Mouse (Mus musculus) G1E (cell line): ENCODE results near the gene Abhd4. TPM values are rescaled to one million over a fixed set of nuclear protein-coding genes. Genes with fewer than 3 reads are reported as not detected.

ENCODE experiments used
- ATAC-seq: 2 replicates; pipeline ENCODE4 v1.8.0; 2016; ENCODE audit warnings: mild to moderate bottlenecking; ENCODE audit not compliant: insufficient number of reproducible peaks, poor library complexity, low FRiP score, severe bottlenecking; ENCODE audit errors: extremely low read depth
- DNase-seq: peaks from one replicate; pipeline ENCODE4 v3.0.0; 2012; ENCODE audit warnings: low spot score
- H3K27me3 ChIP-seq: 2 replicates; pipeline ENCODE4 v1.6.1; 2012; ENCODE audit warnings: mild to moderate bottlenecking, low read length, inconsistent platforms; ENCODE audit not compliant: insufficient read depth
- H3K36me3 ChIP-seq: replicated peaks from 2 replicates; pipeline ENCODE3; 2012; ENCODE audit warnings: mild to moderate bottlenecking, inconsistent platforms
- H3K4me1 ChIP-seq: 2 replicates; pipeline ENCODE4 v1.6.1; 2012; ENCODE audit warnings: low read depth, low read length, inconsistent platforms, mixed read lengths; ENCODE audit not compliant: insufficient read depth
- H3K4me3 ChIP-seq: 2 replicates; pipeline ENCODE4 v1.5.1; 2012; ENCODE audit warnings: low read depth, mild to moderate bottlenecking, inconsistent platforms, low read length, moderate library complexity, mixed read lengths
- H3K9me3 ChIP-seq: replicated peaks from 2 replicates; pipeline ENCODE4 v1.6.1; 2012; ENCODE audit warnings: inconsistent platforms
- CTCF ChIP-seq: IDR thresholded peaks from 2 replicates; pipeline ENCODE4 v1.5.1; 2012; ENCODE audit warnings: low read depth, low read length, inconsistent platforms, mixed read lengths
- GATA1 ChIP-seq: IDR thresholded peaks from 2 replicates; pipeline ENCODE4 v1.6.1; 2012; ENCODE audit warnings: borderline replicate concordance, low read length, inconsistent platforms, mixed read lengths
- GATA2 ChIP-seq: IDR thresholded peaks from 2 replicates; pipeline ENCODE4 v1.6.1; 2012; ENCODE audit warnings: low read depth, low read length, inconsistent platforms, borderline replicate concordance
- POLR2AphosphoS5 ChIP-seq: IDR thresholded peaks from 2 replicates; pipeline ENCODE4 v1.6.1; 2012; ENCODE audit warnings: low read depth, low read length, inconsistent platforms; ENCODE audit not compliant: insufficient replicate concordance
- TAL1 ChIP-seq: conservative IDR thresholded peaks from 2 replicates; pipeline ENCODE4 v1.6.1; 2012; ENCODE audit warnings: low read depth, low read length, inconsistent platforms, mixed read lengths
- polyA plus RNA-seq: library from polyadenylated mRNA; stranded (reverse); fragments of >175 nt; gene quantifications from 2 replicates; pipeline ENCODE4 v1.2.3, GENCODE M21; 2012
- total RNA-seq, 2 experiments: library from RNA; stranded (forward) in 1 of 2; stranded (reverse) in 1 of 2; fragments of 200-1000 nt in 1 of 2; fragments of >200 nt in 1 of 2; fragmentation: Nextera tagmentation in 1 of 2; gene quantifications; 2 replicates each; pipeline ENCODE4 v1.2.3; 2014 to 2017

The Abhd4 gene
- total and polyA plus RNA-seq, 3 experiments, result 8.2 to 56.5 (median 21.5) TPM

DNA sequence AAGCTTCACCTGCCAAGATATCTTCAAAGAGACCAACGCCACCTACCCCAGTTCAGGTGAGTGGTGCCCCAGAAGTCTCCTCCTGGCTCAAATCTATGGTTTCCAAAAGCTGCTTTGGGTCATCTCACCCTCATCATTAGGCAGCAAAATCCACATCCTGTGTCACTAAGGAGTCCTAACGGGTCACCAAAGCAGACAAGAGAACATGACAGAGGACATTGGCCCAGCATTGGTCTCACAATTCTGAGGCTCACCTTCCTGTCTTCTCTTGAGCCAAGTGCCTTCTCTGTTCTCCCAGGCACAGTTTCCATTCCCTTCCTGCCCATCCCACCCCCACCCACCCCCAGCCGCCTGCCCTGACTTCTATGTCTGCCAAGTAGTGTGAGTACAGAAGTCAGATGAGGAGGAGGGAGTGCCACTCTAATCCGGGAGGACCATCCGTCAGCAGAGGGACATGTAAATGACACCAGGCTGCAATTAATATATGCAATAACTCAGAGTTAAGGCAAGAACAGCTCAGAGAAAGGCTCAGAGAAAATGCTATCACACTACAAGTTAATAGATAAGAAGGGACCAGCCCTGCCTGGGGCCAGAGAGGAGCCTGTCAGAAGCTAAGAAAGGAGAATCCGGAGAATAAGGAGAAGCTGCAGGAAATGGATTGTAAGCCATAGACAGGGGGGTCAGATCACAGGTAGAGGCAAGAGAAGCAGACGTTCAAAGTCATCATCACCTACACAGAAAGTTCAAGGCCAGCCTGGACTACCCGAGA is 33.1 kb upstream of the Abhd4 start:
- Histone ChIP-seq H3K27me3 (peaks cover 59% of the 10 kb centered on the region), H3K4me1 (peaks cover 41% of the 10 kb centered on the region), H3K36me3 (no peaks in the 10 kb centered on the region), H3K9me3 (no peaks in the 10 kb centered on the region), H3K4me3 (no peak overlapping the region)
- no peak for ATAC-seq
- TF ChIP-seq TAL1 (no peak), POLR2AphosphoS5 (no peak), CTCF (no peak), GATA1 (no peak), GATA2 (no peak)
- DNase-seq, result no peak

DNA sequence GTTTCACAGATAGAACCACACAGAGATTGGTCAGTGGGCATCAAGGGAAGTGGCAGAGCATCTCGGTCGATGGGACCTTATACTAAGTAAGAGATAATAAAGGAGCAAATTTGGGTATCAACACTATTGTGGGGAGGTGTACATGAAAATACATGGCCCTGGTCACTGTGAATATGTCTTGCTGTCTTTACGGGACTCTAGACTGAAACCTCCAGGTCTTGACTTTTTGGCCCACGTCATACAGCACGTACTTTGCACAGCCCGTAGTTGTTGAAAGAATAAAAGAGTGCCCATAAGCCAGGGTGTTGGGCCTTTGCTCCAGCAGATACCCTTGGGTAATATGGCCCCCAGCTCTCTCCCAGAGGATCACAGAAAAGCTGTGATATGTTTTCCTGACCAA is 32.3 kb upstream of the Abhd4 start:
- no peak for DNase-seq
- Histone ChIP-seq H3K36me3 (no peaks in the 10 kb centered on the region), H3K4me1 (peaks cover 47% of the 10 kb centered on the region), H3K9me3 (no peaks in the 10 kb centered on the region), H3K27me3 (peaks cover 55% of the 10 kb centered on the region), H3K4me3 (no peak overlapping the region)
- no peak for TF ChIP-seq CTCF
- TF ChIP-seq POLR2AphosphoS5, result no peak
- TF ChIP-seq GATA1, result no peak
- no peak for TF ChIP-seq TAL1
- no peak for TF ChIP-seq GATA2
- ATAC-seq, result no peak

DNA sequence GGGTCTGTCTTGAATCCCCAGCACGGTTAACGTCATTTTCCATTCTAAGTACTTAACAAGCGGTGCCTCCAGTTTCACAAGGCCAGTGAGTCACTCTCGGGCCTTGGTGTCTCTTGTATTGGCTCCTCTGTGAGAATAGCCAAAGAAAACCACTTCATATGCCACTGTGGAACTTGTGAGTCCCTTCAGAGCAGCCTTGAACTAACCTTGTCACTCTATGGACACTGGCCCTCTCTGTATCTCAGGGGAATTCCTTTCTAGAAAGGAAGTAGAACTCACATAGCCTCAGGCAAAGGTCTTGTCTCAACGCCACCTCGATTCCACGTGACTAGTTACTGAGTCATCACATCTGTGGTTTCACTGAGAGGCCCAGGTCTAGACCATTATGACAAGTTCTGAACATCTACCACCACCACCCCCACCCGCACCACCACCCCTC is 31.7 kb upstream of the Abhd4 start:
- TF ChIP-seq GATA2, result no peak
- no peak for TF ChIP-seq POLR2AphosphoS5
- no peak for TF ChIP-seq TAL1
- no peak for TF ChIP-seq GATA1
- no peak for TF ChIP-seq CTCF
- no peak overlapping the region; the same call in 1 of the 2 replicates for H3K4me3 ChIP-seq
- H3K9me3 ChIP-seq, result no peaks in the 10 kb centered on the region
- DNase-seq (no peak), ATAC-seq (peak; percentile 38; the same call in 1 of the 2 replicates)
- H3K27me3 ChIP-seq, result peaks cover 52% of the 10 kb centered on the region
- peaks cover 54% of the 10 kb centered on the region for H3K4me1 ChIP-seq
- H3K36me3 ChIP-seq, result no peaks in the 10 kb centered on the region

DNA sequence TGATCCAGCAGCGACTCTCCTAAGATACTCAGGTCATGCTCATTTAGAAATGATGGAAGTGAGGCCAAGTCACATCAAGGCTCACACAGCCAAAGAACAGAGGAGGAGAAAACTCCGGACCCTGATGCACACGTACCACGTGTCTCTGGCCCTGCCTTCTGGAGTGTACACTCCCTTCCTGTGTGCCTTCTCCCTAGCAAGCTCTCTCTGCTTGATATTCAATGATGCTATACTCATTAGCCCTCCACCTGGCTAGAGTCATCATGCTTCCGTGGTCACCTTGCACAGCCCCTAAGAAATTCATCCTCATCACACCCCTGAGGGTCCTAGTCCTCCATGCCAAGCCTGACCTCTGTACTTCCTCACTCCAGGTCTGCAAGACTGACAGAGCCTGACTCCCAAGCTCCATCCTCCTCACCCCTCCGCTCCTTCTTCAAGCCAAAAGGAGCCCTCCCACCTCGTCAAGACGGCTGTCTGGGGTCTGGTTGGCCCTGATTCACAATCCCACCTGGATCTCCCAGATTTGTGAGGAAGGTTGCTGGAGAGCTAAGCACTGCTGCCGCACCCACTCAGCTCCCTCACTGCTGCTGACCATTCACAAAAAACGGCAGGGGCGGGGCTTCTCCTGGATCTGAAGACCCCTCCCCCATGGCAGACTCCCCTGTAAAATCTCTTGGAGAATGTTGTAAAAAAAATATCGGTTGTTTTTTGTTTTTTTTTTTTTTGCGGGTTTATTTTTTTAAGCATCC is 30.5 kb upstream of the Abhd4 start:
- Histone ChIP-seq H3K4me1 (peaks cover 65% of the 10 kb centered on the region), H3K9me3 (no peaks in the 10 kb centered on the region), H3K4me3 (no peak overlapping the region), H3K36me3 (no peaks in the 10 kb centered on the region), H3K27me3 (peaks cover 46% of the 10 kb centered on the region)
- no peak for DNase-seq
- TF ChIP-seq CTCF (no peak), TAL1 (no peak), GATA1 (no peak), GATA2 (no peak), POLR2AphosphoS5 (no peak)
- ATAC-seq, result no peak

DNA sequence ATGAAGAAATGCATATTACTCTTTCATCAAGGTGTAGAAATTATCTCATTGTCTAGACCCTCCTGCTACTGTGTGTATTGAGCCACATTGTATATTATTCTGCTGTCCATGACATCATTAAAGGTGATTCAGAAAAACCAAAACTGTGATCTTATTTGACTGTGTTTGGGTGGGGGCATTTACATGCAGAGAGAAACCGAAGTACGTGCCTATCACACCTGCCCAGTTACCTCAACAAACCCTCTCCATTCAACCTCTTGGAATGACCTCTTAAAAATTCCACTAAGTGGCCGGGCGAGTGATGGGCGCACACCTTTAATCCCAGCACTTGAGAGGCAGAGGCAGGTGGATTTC is 29.9 kb upstream of the Abhd4 start:
- ATAC-seq (no peak), DNase-seq (no peak)
- Histone ChIP-seq H3K27me3 (peaks cover 41% of the 10 kb centered on the region), H3K4me1 (peaks cover 70% of the 10 kb centered on the region), H3K9me3 (no peaks in the 10 kb centered on the region), H3K36me3 (peaks cover 2% of the 10 kb centered on the region), H3K4me3 (no peak overlapping the region)
- TF ChIP-seq POLR2AphosphoS5, result no peak
- TF ChIP-seq CTCF, result no peak
- no peak for TF ChIP-seq GATA2
- TF ChIP-seq TAL1, result no peak
- no peak for TF ChIP-seq GATA1
